Mouse (Mus musculus): Measurements from ENCODE around the gene Muc5b.
A peak's percentile ranks its signal among the peaks of the same experiment; 100 is the strongest.

The Muc5b gene

DNA sequence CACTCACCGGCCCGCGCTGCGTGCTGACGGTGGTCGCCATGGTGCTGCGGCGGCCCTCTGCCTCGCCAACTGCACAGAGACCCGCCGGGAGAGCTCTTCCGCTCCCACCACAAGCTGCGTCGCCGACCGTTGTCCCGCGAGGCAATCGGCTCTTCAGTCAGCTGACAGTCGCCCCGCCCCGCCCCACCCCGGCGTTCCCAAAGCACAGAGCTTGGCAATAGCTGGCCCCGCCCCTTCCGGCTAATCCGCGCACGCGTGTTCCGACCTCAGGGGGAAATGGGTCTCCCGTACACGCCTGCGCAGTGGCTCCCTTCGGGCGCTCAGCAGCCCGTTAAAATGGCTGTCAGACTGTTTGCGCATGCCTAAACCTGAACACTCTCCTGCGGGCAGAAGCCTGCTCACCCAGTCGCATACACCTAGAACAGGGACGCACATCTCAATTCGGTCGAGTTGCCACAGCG is 63.4 kb downstream of the Muc5b start:
- peak; percentile 98 for DNase-seq (ENCODE audit: low spot score)

DNA sequence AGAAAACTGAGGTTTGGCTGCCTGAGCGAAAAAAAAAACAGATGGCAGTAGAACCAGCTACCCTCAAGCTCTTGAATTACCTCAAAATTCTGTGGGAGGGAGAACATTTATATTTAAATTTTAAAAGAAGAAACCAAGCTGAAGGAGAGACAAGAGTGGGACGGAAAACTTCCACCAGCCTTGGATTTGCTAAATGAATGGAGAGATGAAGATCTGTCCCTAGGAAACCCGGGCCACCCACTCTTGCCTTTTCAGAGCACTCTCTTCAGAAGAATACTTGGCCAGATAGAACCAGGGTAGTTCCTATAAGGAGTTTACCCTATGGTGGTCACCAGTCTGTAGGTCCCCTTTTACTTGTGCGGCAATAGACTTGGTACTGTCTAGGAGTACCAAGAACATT is 63.9 kb downstream of the Muc5b start:
- no peak for DNase-seq (ENCODE audit: low spot score)

DNA sequence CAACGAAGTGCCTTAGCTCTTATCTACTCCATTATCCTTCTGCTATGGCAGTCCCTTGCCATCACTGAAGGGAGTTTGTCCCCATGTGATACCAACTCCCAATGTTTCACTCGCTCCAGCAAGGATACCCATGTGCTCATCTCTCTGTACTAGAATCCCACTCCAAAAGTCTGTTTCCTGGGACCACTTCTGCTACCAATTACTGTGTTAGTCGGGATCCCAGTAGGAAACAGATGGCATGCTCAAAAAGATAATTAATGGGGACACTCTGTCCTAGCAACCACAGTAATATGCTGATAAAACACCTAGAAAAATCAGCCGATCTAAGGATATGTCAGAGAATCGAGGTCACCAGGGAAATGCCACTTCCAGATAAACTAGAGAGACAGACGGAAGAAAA is 69.7 kb downstream of the Muc5b start:
- no peak for DNase-seq (ENCODE audit: low spot score)

DNA sequence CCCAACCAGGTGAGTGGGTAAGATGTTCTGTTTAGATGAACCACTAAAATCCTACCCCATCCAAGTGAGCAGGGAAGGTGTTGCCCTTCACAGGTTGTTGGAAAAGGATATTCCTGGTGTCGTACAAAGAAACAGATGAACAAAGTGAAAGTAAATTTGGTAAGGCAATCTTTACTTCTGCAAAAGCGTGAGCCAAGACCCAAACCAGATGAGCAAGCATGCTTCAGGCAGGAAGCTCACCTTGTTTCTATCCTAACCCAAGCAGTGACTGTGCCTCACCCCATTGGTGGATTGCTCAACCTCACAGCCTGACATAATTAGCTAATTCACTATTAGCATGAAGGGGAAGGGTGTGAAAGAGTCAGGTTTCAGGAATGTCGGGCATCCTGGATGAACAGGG is 72.4 kb downstream of the Muc5b start:
- DNase-seq (ENCODE audit: low spot score), result no peak

DNA sequence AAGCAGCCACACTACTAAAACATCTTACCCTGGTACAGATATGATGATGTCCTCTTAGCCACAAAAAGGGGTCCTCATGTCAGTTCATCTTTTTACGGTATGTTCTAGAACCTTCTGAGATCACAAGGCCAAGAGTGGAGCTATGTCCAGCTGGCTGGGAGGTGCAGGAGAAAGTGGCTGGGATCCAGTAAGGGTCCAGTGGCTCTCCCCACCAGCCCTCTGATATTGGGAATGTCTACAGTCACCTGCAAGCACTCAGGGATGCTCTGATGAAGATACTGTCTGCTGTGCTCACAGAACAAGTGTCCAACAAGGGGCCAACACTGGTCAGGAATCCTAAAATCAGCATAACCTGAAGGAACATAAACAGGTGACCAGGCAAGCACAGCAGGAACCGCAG is 79.5 kb downstream of the Muc5b start, which contains the start of gene Tollip:
Gene Tollip (minus strand): TSS at position 101 of the 400 bp plus-strand sequence.
- no peak for DNase-seq (ENCODE audit: low spot score)

Data from ovary, postnatal 10 days (tissue).